Mouse (Mus musculus): ENCODE results near the gene Btbd17.

Btbd17 gene

GRCm38 (mm10) chr11:114802540-114803267 lies 7.0 kb upstream of the Btbd17 start:
- no peak for DNase-seq

GRCm38 (mm10) chr11:114801906-114802305 lies 6.2 kb upstream of the Btbd17 start:
- DNase-seq = no peak

- DNase-seq = no peak
These were observed 2.9 kb upstream of the Btbd17 start, which contains the start of gene Gpr142 for GRCm38 (mm10) chr11:114798624-114799023. Gene Gpr142 (plus strand): TSS chr11:114798924.

- no peak for DNase-seq
These were observed 2.2 kb upstream of the Btbd17 start for GRCm38 (mm10) chr11:114797981-114798380.

GRCm38 (mm10) chr11:114797176-114797575 lies 1.4 kb upstream of the Btbd17 start:
- DNase-seq = no peak

- peak; percentile 49 to 52 for DNase-seq
These were observed 456 bp downstream of the Btbd17 start for GRCm38 (mm10) chr11:114795231-114795746.

- no peak for DNase-seq
These were observed 1.1 kb downstream of the Btbd17 start for GRCm38 (mm10) chr11:114794691-114795090.

GRCm38 (mm10) chr11:114793868-114794545 lies 1.7 kb downstream of the Btbd17 start:
- no peak for DNase-seq

- no peak for DNase-seq
These were observed 2.7 kb downstream of the Btbd17 start for GRCm38 (mm10) chr11:114792931-114793494.

- no peak for DNase-seq
These were observed 3.8 kb downstream of the Btbd17 start for GRCm38 (mm10) chr11:114791891-114792411.

GRCm38 (mm10) chr11:114791351-114791889 lies 4.3 kb downstream of the Btbd17 start:
- DNase-seq = no peak

GRCm38 (mm10) chr11:114790841-114791240 lies 4.9 kb downstream of the Btbd17 start:
- no peak for DNase-seq

- DNase-seq = no peak
These were observed 5.6 kb downstream of the Btbd17 start for GRCm38 (mm10) chr11:114790171-114790570.

- no peak for DNase-seq
These were observed 6.0 kb downstream of the Btbd17 start for GRCm38 (mm10) chr11:114789716-114790115.

- peak; percentile 80 to 82 for DNase-seq
These were observed 6.6 kb downstream of the Btbd17 start for GRCm38 (mm10) chr11:114789061-114789714.

- DNase-seq = no peak
These were observed 8.1 kb downstream of the Btbd17 start for GRCm38 (mm10) chr11:114787611-114788010.

GRCm38 (mm10) chr11:114786326-114786725 lies 9.4 kb downstream of the Btbd17 start:
- DNase-seq = no peak

GRCm38 (mm10) chr11:114785892-114786291 lies 9.9 kb downstream of the Btbd17 start:
- no peak for DNase-seq

- peak; percentile 53 to 65 for DNase-seq
These were observed 15.7 kb downstream of the Btbd17 start for GRCm38 (mm10) chr11:114780076-114780475.

- DNase-seq = no peak
These were observed 23.8 kb downstream of the Btbd17 start for GRCm38 (mm10) chr11:114771896-114772295.

GRCm38 (mm10) chr11:114769911-114770310 lies 25.8 kb downstream of the Btbd17 start:
- no peak for DNase-seq
